Mouse (Mus musculus): ENCODE data around the gene Traf2. TPM values are rescaled to one million over a fixed set of nuclear protein-coding genes. Genes with fewer than 3 reads are reported as not detected.
A peak's percentile ranks its signal among the peaks of the same experiment; 100 is the strongest.

Traf2 gene
- polyA plus RNA-seq, 1 experiment from 2014 or later, result 16.8 TPM

GRCm38 (mm10) chr2:25582466-25583119, 35.9 kb upstream of the Traf2 start:
- no peak overlapping the region for H3K9ac ChIP-seq (ENCODE audit: low read depth, low read length)
- H3K4me1 ChIP-seq (ENCODE audit: control insufficient read depth, insufficient read depth, low read depth, low read length), result peaks cover 42% of the 10 kb centered on the region
- no peak overlapping the region for H3K4me2 ChIP-seq (ENCODE audit: low read length)
- no peak overlapping the region for H3K4me3 ChIP-seq (ENCODE audit: low read length)
- peaks cover 32% of the 10 kb centered on the region for H3K27me3 ChIP-seq (replicated peaks; ENCODE audit: control insufficient read depth, insufficient read depth, low read length)
- WGBS, result 41% methylated on average over 12 of the region's 12 CpGs
- peak; percentile 38 for ATAC-seq
- peak overlapping the region; percentile 48 for H3K27ac ChIP-seq (ENCODE audit: low read depth, low read length)
- H3K9me3 ChIP-seq (ENCODE audit: control insufficient read depth, low read length), result peaks cover 3% of the 10 kb centered on the region; the same call in 1 of the 2 replicates
- peaks cover 23% of the 10 kb centered on the region for H3K36me3 ChIP-seq (ENCODE audit: control insufficient read depth, insufficient read depth, low read length)

- ATAC-seq, result peak; percentile 7; the same call in 1 of the 2 replicates
- Histone ChIP-seq H3K4me1 (ENCODE audit: control insufficient read depth, insufficient read depth, low read depth, low read length) (peaks cover 46% of the 10 kb centered on the region), H3K4me2 (ENCODE audit: low read length) (peak overlapping the region; percentile 83), H3K9me3 (ENCODE audit: control insufficient read depth, low read length) (peaks cover 3% of the 10 kb centered on the region; the same call in 1 of the 2 replicates), H3K4me3 (ENCODE audit: low read length) (no peak overlapping the region; the same call in 1 of the 2 replicates), H3K27me3 (replicated peaks; ENCODE audit: control insufficient read depth, insufficient read depth, low read length) (peaks cover 38% of the 10 kb centered on the region), H3K27ac (ENCODE audit: low read depth, low read length) (peak overlapping the region; percentile 48), H3K36me3 (ENCODE audit: control insufficient read depth, insufficient read depth, low read length) (peaks cover 27% of the 10 kb centered on the region), H3K9ac (ENCODE audit: low read depth, low read length) (peak overlapping the region; percentile 45; the same call in 1 of the 2 replicates)
- 26% methylated on average over 6 of the region's 6 CpGs for WGBS
Measured at GRCm38 (mm10) chr2:25581901-25582301, 35.2 kb upstream of the Traf2 start.

- Histone ChIP-seq H3K27ac (ENCODE audit: low read depth, low read length) (peak within 1 kb of the TSS; percentile 54), H3K9me3 (ENCODE audit: control insufficient read depth, low read length) (peaks cover 3% of the 10 kb centered on the region; the same call in 1 of the 2 replicates), H3K27me3 (replicated peaks; ENCODE audit: control insufficient read depth, insufficient read depth, low read length) (peaks cover 44% of the 10 kb centered on the region), H3K36me3 (ENCODE audit: control insufficient read depth, insufficient read depth, low read length) (peaks cover 29% of the 10 kb centered on the region), H3K4me1 (ENCODE audit: control insufficient read depth, insufficient read depth, low read depth, low read length) (peaks cover 46% of the 10 kb centered on the region), H3K9ac (ENCODE audit: low read depth, low read length) (peak within 1 kb of the TSS; percentile 75), H3K4me3 (ENCODE audit: low read length) (peak within 1 kb of the TSS; percentile 59), H3K4me2 (ENCODE audit: low read length) (peak within 1 kb of the TSS; percentile 83)
- 4% methylated on average over 19 of the region's 19 CpGs for WGBS
- ATAC-seq, result peak; percentile 79
Measured at GRCm38 (mm10) chr2:25581294-25581864, 34.6 kb upstream of the Traf2 start, which contains the start of gene Ajm1. Ajm1 (minus strand) TSS chr2:25581757.

GRCm38 (mm10) chr2:25580621-25581101, 33.9 kb upstream of the Traf2 start:
- 0 out of 2 replicates have a peak, but pooled peaks have one; percentile 0 for ATAC-seq
- no peak overlapping the region for H3K27ac ChIP-seq (ENCODE audit: low read depth, low read length)

GRCm38 (mm10) chr2:25579737-25580460, 33.2 kb upstream of the Traf2 start:
- H3K4me2 ChIP-seq (ENCODE audit: low read length), result peak overlapping the region; percentile 83
- H3K27me3 ChIP-seq (replicated peaks; ENCODE audit: control insufficient read depth, insufficient read depth, low read length), result peaks cover 48% of the 10 kb centered on the region
- H3K27ac ChIP-seq (ENCODE audit: low read depth, low read length), result no peak overlapping the region
- H3K36me3 ChIP-seq (ENCODE audit: control insufficient read depth, insufficient read depth, low read length), result peaks cover 27% of the 10 kb centered on the region
- H3K9me3 ChIP-seq (ENCODE audit: control insufficient read depth, low read length), result peaks cover 3% of the 10 kb centered on the region; the same call in 1 of the 2 replicates
- peak overlapping the region; percentile 14 for H3K4me3 ChIP-seq (ENCODE audit: low read length)
- ATAC-seq, result no peak
- peaks cover 52% of the 10 kb centered on the region for H3K4me1 ChIP-seq (ENCODE audit: control insufficient read depth, insufficient read depth, low read depth, low read length)
- H3K9ac ChIP-seq (ENCODE audit: low read depth, low read length), result peak overlapping the region; percentile 75; the same call in 1 of the 2 replicates
- 11% methylated on average over 27 of the region's 27 CpGs for WGBS

More at GRCm38 (mm10) chr2:25580621-25581101, 33.9 kb upstream of the Traf2 start:
- Histone ChIP-seq H3K4me1 (ENCODE audit: control insufficient read depth, insufficient read depth, low read depth, low read length) (peaks cover 47% of the 10 kb centered on the region), H3K9me3 (ENCODE audit: control insufficient read depth, low read length) (peaks cover 3% of the 10 kb centered on the region; the same call in 1 of the 2 replicates), H3K36me3 (ENCODE audit: control insufficient read depth, insufficient read depth, low read length) (peaks cover 29% of the 10 kb centered on the region), H3K9ac (ENCODE audit: low read depth, low read length) (peak overlapping the region; percentile 75), H3K4me2 (ENCODE audit: low read length) (peak overlapping the region; percentile 83), H3K4me3 (ENCODE audit: low read length) (peak overlapping the region; percentile 59), H3K27me3 (replicated peaks; ENCODE audit: control insufficient read depth, insufficient read depth, low read length) (peaks cover 48% of the 10 kb centered on the region)
- 40% methylated on average over 6 of the region's 6 CpGs for WGBS

- Histone ChIP-seq H3K4me1 (ENCODE audit: control insufficient read depth, insufficient read depth, low read depth, low read length) (peaks cover 53% of the 10 kb centered on the region), H3K27ac (ENCODE audit: low read depth, low read length) (no peak overlapping the region), H3K27me3 (replicated peaks; ENCODE audit: control insufficient read depth, insufficient read depth, low read length) (peaks cover 48% of the 10 kb centered on the region), H3K4me3 (ENCODE audit: low read length) (peak overlapping the region; percentile 8), H3K36me3 (ENCODE audit: control insufficient read depth, insufficient read depth, low read length) (peaks cover 19% of the 10 kb centered on the region), H3K9ac (ENCODE audit: low read depth, low read length) (no peak overlapping the region), H3K9me3 (ENCODE audit: control insufficient read depth, low read length) (peaks cover 3% of the 10 kb centered on the region; the same call in 1 of the 2 replicates), H3K4me2 (ENCODE audit: low read length) (peak overlapping the region; percentile 19; the same call in 1 of the 2 replicates)
- WGBS, result 14% methylated on average over 71 of the region's 77 CpGs
- no peak for ATAC-seq
Measured at GRCm38 (mm10) chr2:25578796-25579736, 32.3 kb upstream of the Traf2 start.

- no peak for ATAC-seq
Measured at GRCm38 (mm10) chr2:25577951-25578795, 31.4 kb upstream of the Traf2 start.

More at GRCm38 (mm10) chr2:25577951-25578795, 31.4 kb upstream of the Traf2 start:
- Histone ChIP-seq H3K9me3 (ENCODE audit: control insufficient read depth, low read length) (peaks cover 3% of the 10 kb centered on the region; the same call in 1 of the 2 replicates), H3K4me2 (ENCODE audit: low read length) (peak overlapping the region; percentile 36), H3K4me3 (ENCODE audit: low read length) (peak overlapping the region; percentile 23; the same call in 1 of the 2 replicates), H3K36me3 (ENCODE audit: control insufficient read depth, insufficient read depth, low read length) (peaks cover 13% of the 10 kb centered on the region), H3K27me3 (replicated peaks; ENCODE audit: control insufficient read depth, insufficient read depth, low read length) (peaks cover 48% of the 10 kb centered on the region), H3K4me1 (ENCODE audit: control insufficient read depth, insufficient read depth, low read depth, low read length) (peaks cover 62% of the 10 kb centered on the region), H3K9ac (ENCODE audit: low read depth, low read length) (peak overlapping the region; percentile 35; the same call in 1 of the 2 replicates), H3K27ac (ENCODE audit: low read depth, low read length) (no peak overlapping the region)
- 13% methylated on average over 74 of the region's 75 CpGs for WGBS
